Mouse (Mus musculus): Measurements from ENCODE around the gene 4933407L21Rik.

The 4933407L21Rik gene

DNA sequence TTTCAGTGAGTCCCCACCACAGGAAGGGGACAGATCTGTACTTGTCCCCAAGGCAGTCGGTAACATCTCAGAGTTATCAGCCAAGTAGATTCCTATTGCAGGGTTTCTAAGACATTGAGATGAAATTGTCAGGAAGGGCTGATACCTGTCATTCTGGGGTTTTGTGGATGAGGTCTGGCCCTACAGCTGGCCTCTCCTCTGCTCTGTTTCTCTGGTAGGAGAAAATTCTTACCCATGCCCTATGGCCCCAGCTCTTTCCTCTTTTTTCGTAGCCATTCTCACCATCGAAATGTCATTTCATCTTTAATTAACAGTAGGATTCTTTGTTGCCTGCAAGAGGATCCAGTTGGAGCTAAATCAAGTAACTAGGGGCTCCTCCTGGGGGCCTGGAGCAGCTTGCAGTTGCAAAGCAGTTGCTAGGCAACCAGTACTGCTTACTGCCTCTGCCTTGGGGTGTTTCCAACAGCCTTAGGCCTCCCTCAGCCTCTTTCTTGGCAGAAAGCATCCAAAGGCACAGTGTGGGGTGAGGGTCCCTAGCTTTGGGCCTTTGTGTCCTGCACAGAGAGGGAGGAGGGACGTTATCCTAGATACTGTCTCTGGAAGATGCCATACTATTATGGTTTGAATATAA is at the start of gene 4933407L21Rik:
4933407L21Rik (plus strand) TSS at position 427 of the 631 bp plus-strand sequence.
- DNase-seq (ENCODE audit: low spot score in 2 of 2), result no peak

DNA sequence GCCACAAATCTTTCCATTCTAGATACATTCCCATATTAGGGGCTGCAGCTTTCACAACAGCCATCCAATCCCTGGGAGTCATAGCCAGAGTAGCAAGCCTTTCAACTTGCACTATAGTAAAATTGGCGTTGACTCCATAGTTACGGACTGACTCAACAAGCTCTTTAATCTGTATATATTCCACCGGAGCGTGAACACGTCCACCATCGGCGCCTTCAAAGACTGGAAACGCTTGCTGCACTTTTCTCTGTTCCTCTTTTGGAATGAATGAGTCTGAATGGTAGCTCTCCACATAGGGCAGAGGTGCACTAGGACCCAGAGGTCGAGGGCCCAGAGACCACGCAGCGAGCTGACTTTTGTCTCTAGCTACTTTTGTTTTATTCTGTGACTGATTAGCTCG is 46.3 kb upstream of the 4933407L21Rik start:
- DNase-seq (ENCODE audit: low spot score in 2 of 2), result no peak

DNA sequence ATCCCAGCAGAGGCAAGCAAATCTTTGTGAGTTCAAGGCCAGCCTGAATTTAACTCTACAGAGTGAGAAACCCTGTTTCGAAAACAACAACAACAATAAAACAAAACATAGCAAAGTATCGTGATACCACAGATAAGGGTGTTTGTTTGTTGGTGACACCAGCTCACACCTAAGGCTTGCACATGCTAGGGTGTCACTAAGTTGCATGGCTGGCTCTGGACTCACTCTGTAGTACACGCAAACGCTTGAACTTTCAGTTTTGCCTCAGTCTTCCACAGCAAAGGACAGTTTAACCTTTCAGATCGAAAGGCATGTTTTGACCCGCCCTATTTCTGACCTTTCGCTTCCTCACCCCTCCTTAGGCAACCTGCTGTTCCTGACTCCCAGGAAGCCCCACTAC is 41.1 kb upstream of the 4933407L21Rik start:
- DNase-seq (ENCODE audit: low spot score in 2 of 2), result no peak

DNA sequence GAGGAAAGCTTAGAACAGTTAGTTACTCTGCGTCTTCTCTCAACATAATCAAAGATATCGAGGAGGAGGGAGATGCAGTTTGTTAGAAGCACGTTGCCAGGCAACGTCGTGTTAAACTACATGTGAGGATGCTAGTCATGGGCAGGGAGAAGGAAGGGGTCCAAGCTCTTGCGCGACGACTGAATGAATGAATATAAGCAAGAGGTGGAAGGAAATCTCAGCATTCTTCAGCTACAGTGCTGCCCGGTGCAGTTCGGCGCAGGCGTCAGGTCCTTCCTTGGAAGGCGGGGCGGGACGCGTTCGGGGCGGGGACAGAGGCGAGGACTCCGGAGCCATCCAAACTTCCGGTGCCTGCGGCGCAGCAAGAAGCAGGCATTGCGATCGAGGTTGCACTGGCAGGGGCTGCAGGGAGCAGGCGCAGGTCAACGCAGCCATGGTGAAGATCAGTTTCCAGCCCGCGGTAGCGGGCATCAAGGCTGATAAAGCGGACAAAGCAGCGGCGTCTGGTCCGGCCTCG is 34.0 kb upstream of the 4933407L21Rik start, which contains the start of gene Itm2c:
Itm2c (plus strand) TSS at position 51 of the 517 bp plus-strand sequence.
- DNase-seq (ENCODE audit: low spot score in 2 of 2), result peak; percentile 88 to 91

DNA sequence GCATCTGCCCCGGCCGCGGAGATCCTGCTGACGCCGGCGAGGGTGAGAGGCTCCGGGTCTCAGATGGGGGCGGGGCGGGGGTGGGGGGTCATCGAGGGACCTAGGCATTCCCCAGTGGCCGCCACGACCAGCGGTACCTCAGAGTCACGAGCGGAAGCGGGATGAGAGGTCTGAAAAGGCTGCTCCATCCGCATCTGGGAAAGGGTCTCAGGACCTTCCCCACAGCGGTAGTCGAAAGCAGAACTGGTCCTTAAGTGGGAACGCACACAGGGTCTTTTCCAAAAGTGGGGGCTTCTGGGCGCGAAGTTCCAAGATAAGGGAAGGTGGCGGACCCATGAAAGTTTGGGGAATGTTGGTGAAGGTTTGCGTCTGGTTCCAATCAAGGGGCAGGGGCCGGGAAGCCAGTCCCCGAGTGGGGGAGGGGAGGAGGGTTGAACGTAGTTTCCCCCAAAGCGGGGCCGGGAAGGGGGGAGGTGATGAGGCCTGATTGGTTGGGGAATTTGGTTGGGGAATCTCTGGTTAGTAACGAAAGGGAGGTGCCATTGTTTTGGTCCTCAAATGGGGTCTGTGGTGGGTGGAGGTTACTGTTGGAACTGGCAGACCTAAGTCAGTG is 33.4 kb upstream of the 4933407L21Rik start:
- DNase-seq (ENCODE audit: low spot score in 2 of 2), result peak in 1 of 2 experiments; percentile 35

DNA sequence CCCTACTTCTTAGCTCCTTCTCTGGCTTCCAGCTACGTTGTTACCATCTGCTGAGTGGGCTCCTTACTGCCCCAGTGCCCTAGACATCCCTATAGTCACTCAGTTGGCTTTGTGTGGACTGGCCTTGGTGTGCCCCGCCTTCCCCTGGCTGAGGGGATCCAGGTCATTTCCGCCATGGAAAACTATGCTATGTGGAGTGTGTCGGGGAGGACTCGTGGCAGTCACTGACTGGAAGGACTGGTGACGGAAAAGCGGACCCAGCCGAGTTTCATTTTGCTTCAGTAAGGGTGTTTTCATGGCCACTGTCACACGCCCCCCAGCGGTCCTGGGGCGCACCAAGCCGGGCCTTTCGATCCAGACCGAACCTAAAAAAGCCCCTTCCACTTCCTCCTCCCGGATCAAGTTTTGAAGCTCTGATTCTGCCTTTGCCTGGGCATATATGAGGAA is 32.9 kb upstream of the 4933407L21Rik start:
- peak; percentile 34 to 35 for DNase-seq (ENCODE audit: low spot score in 2 of 2)

DNA sequence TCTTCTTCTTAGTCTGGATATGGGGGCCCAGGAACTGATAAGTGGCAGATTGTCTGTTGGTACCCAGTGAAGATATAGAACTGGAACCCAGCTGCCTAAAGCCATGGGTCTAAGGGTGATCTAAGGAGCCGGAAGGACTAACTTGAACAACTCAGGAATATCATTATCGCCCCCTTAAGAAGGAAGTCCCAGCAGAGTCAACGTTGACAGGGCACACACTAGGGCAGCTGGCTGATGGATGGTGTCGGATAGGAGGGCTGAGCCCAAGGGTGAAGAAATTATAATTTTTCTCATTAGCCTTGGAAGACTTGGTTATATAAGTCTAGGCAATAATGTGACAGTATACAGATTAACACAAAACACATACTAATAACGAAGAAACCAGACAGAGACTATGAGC is 32.2 kb upstream of the 4933407L21Rik start:
- no peak for DNase-seq (ENCODE audit: low spot score in 2 of 2)

DNA sequence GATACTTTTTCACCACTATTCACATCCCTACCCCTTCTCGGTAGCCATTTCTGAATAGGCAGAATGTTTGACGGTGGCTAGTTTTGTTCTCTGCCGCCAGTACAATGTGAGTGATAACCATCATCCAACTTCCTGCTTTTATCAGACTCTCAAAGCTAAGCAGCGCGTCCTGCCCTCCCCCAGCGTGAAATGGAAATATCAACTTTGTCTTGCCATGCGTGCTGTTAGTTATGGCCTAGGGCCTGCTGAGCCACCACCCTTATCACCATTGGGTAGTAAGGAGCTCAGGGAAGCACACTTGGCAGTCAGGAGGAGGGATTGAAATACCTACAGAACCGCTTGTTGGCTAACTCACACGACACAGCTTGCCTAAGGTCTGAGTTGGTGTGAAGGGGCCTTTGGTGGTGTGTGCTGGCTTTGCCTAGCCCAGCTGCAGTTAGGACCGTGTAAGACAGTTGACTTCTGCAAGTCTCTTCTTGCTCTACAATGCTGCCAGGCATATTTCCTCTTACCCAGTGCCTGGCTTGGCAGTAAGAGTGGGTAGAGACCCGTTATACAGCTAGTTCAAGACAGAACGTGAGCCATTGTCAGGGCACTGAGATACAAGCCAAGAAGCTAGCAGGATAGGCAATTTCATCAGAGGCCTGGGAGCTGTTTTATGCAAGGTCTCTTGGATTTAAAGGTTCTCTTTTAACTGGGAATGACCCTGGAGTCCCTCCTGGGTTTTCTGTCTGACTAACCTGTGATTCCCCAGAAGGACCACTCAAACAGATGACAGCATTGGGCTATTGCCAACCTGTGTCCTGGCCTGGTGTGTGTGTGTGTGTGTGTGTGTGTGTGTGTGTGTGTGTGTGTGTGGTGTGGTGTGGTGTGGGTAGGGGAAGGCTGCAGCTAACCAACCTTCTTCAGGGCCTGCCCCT is 31.2 kb upstream of the 4933407L21Rik start:
- peak; percentile 35 to 39 for DNase-seq (ENCODE audit: low spot score in 2 of 2)

DNA sequence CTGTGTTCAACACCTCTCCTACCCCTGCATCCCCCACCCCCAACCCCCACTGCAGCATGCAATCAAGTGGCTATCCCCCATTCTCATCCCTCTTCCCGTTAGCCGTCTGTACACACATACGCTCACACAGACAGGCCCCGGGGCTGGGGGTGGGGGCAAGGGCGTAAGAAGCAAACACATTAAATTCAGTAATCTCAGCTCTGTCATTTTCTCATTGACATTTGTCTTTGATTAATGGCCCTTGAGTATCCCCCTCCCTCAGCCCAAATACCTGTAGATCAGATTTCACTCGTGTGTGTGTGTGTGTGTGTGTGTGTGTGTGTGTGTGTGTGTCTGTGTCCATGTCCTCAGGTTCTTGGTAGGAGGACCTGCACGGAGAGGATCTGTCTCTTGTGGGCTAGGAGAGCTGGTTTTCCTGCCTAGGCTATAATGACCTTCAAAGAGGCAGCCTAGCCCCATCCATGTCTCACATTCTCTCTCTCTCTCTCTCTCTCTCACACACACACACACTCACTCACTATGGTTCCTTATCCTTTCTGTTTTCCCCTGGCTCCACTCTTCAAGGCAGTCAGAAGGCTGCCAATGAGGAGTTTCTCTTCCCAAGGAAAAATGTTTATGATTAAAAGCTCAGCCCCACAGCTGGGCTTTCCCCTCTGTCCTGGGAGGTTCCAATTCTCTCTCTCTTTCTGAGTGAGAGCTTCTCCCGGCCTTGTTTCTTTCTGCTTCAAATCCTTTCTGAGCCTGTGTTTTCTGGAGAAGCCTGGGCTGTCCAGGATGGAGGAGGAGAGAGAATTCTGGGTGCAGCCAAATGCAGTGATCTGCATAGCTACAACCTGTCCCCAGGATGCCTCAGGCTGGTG is 30.2 kb upstream of the 4933407L21Rik start:
- no peak for DNase-seq (ENCODE audit: low spot score in 2 of 2)

DNA sequence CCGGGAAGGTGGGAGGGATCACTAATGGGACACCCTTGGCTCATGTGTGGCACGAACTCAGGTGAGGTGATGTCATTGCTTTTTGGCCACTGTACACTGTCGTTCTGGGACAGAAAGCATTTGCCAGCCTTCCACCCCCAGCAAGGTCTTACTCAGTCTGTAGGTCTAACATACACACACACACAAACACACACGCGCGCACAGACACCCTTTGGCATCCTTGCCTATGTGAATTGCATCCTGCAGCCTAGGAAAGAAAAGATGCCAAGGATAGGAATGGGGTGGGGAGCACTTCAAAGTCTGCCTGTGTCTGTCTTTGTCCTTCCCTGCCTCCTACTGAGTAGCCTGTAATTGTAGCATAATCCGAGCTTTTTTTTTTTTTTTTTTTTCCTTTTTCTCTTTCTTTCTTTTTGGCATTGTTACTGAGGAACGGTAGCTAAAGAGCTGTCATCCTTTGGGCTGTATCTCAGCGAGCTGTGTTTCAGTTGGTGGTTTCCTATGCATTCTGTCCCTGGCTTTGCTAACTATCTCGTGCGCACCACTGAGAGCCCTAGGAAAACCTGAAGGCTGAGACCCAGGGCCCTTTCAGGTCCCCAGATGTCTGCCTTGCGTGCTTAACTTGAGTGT is 29.4 kb upstream of the 4933407L21Rik start:
- no peak for DNase-seq (ENCODE audit: low spot score in 2 of 2)

DNA sequence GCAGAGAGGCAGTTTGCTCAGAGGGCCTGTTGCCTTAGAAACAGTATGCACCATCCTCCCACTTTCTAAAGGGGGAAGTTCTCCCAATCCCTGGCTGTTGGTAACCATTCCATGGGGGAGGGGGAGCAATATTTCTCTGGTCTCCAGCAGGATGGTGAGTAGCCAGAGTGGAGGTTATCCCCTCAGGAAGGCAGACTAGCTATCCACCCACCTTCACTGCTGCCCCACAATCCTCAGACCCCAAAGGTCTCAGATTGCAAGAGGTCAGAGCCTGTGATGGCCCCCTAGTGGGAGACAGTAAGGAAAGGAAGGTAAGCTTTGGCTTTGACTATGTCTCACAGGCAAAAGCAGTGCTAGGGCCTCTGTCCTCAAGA is 28.9 kb upstream of the 4933407L21Rik start:
- DNase-seq (ENCODE audit: low spot score in 2 of 2), result no peak

DNA sequence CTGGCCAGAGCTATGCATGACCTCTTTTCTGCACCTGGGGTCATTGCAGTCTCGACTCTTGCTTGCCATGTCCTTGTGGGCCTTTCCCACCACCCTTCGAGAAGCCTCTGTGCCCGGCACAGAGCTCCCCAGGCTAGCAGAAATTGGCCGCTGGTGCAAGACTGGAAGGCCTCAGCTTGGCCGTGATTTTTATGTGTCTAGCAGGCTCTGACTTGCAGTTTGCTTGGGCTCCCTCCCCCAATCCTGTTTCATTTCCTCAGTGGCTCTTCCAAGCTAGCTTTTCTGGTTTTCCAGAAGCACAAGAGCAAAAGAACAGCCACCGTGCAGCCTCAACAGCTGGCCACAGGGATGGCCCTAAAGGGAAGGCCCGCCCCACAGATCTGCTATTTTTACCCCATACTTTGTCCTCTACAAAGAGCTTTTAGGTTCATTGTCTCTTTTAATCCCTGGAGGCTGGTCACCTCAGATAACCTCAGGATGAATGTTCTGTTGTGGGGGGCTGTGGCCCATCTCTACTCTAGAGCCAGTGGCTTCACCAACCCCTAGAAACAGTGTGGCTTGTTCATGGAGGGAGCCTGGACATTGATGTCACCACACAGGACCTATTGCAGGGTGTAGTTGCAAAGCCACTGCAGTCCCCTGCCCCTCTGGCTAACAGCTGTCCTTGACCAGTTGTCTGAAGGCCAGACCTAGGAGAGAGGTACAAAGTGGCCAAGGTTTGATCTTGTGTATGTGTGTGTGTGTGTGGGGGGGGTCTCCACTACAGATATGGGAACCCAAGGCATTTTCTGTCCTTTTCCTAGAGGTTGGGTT is 27.6 kb upstream of the 4933407L21Rik start:
- peak in 1 of 2 experiments; percentile 50 for DNase-seq (ENCODE audit: low spot score in 2 of 2)

DNA sequence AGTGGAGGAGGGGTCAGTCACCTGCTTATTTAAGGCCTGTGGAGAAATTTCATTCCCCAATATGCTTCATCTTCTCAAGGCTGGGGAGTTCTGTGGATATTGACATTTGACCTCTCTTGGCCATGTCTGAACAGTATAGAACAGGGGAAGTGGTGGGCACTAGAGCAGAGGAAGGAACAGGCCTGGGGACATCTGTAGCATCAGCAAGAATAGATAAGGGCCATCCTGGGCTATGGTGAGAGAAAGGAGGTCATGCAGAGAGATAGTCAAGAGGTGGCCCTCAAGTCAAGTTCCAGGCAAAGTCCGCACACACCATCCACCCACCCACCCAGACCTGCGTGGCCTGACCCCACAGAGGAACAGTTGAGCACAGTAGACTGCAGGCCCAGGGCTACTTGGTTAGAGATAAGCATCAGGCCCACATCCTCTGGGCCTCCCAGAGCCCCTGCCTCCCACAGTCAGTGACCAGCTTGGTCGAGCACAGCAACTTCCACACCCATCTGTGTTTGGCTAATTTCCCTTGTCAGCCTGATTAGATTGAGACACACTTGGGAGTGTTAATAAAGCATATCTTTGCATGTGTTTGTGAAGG is 26.7 kb upstream of the 4933407L21Rik start:
- no peak for DNase-seq (ENCODE audit: low spot score in 2 of 2)

DNA sequence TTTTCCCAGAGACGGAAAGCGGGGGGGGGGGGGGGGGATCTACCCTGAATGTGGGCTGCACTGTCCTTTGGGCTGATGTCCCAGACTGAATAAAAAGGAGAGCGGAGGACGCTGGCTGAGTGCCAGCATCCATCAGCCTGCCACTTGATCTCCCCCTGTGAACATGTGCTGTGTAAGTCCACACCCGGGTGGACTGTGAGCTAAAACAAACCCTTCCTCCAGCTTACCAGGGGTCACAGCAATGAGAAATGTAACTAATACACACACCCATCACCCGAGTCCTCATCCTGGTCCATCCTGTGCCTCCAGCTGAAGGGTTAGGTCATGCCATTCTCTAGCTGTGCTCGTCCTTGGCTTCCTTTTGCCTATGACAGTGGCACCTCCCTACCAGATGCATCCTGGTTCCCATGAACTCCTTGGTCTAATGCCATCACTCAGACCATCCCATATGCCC is 26.1 kb upstream of the 4933407L21Rik start:
- DNase-seq (ENCODE audit: low spot score in 2 of 2), result no peak

DNA sequence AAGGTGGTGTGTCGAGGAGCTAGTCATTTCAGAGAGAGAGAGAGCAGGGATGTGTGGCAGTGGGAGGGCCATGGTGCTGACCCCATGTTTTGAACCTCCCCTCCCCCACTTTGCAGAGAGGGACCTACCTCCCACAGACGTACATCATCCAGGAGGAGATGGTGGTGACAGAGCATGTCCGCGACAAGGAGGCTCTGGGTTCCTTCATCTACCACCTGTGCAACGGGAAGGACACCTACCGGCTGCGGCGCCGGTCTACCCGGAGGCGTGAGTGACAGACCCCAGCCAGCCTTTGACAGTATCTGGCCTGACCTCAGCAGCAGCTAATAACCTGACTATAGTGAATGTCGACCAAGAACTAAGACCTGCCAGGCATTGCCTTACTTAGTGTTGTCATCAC is 21.4 kb upstream of the 4933407L21Rik start:
- no peak for DNase-seq (ENCODE audit: low spot score in 2 of 2)

DNA sequence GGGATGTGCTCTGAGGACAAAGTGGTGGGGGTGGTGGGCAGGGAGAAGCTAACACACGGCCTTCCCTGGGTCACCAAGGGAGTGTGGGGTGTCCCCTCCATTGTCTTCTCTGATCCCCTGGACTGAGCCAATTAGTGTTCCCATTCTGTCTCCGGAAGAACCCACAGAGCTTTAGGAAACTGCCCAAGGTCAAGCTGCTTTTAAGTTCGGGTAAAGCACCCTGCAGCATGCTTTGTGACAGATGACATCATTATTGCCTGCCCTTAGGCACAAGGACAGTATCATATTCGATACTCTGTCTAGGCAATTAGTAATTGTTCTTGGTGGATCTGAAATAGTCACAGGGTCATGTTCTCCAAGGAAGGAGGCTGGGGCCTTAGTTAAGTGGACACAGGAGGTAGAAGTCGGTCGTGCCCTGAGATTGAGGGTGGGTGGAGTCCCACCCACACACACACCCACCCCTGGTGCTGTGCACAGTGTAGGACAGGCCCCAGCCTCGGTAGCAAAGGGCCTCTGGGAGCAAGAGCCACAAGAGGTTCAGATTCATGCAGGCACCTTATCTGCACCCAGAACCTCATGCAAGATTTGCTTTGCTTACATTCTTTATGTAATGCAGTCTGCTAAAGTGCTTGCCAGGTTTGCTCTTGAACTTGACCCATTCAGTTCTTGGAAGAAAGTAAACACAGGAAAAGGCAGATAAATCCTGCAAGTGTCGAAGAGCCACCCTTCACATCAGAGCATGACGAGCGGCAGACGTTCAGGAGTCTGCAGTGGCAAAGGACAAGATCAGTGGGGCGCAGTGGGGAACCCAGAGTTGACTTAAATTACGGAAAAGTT is 19.3 kb upstream of the 4933407L21Rik start:
- no peak for DNase-seq (ENCODE audit: low spot score in 2 of 2)

DNA sequence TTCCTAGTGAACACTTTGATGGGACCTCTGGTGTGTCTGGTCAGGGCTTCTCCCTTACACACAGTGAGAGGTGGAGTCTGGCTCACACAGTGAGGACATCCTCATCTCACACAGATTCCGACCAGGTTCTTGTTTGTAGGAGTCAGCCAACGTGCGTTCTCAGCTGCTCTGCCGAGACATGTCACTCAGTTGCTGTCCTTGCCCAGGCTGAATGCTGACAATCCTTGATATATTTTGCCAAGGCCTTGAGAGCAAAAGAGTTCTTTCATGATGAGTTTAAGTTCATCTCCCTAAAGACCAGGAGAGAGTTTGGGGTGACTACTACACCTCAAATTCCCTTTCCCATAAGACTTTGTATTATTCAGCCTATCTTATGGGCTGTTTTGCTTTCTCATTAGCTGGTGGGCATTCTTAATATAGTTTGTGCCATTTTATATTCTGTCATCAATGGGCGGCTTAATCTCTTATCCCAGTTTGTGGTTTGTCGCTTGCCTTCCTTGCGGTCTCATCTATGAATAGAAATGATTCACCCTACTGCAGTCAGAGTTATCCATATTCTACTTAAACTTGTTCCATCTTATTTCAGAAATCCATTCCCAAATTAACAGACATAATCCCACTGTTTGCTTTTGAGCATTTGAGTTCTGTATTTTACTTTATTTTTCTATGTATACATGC is 15.1 kb upstream of the 4933407L21Rik start:
- DNase-seq (ENCODE audit: low spot score in 2 of 2), result no peak

DNA sequence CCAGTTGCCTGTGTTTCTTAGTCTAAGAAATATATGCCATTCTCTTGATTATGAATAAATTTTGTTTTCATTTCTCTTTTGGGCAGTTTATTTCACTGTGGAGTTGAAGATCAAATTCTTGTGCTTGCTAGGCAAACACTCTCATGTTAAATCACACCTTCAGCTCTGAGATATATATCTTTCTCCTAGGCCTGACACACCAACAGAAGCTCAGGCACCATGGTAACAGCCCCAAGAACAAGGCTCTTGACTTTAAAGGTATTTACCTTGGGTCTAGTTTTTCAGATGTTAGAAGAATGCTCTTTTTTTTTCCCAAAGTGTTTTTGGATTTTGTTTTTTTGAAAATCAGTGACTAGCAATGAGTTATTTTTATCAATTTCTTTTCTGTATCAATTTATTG is 12.4 kb upstream of the 4933407L21Rik start:
- no peak for DNase-seq (ENCODE audit: low spot score in 2 of 2)
